Mouse (Mus musculus): Measurements from ENCODE around the gene Nos1. TPM values are rescaled to one million over a fixed set of nuclear protein-coding genes. Genes with fewer than 3 reads are reported as not detected.

The Nos1 gene
- polyA plus RNA-seq, 1 experiment from 2014 or later = 2.5 TPM

DNA sequence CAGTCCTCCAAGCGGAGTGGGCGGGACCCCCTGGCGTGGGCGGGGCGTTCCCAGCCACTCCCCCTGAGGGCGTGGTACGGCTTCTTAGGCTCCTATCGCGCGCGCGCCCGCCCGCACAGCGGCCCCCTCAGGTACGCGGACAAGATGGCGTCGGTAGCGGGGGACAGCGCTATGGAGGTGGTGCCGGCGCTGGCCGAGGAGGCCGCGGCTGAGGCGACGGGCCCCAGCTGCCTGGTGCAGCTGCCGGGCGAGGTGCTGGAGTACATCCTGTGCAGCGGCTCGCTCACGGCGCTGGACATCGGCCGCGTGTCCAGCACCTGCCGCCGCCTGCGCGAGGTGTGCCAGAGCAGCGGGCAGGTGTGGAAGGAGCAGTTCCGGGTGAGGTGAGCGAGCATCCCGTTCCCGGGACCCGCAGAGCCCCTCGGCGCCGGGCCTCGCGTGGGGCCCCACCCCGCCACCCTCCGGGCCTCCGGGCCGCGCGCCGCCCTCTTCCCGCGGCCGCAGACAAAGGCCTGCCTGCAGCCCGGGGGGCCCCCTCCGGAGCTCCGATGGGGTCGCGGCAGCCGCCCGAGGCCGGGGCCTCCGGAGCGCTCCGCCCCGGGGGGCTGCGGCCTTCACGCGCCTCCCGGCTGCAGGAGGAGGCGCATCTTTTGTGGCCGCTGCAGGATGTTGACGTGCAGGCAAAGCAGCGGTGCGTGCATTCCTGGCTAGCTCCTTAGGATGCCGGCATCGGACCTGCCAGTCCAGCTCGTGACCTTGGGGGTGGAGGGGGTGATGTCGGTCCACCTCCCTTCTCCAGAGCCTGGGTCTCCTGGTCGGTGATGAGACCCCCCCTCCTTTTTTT is 196.0 kb downstream of the Nos1 start, which contains the start of gene Fbxo21:
Fbxo21 (plus strand) TSS at position 74 of the 844 bp plus-strand sequence.
- whole genome bisulfite sequencing = under 1% methylated on average over 77 of the region's 88 CpGs
- ATAC-seq (ENCODE audit: low read depth) = peak; percentile 89
- H3K9me3 ChIP-seq = no peaks in the 10 kb centered on the region

DNA sequence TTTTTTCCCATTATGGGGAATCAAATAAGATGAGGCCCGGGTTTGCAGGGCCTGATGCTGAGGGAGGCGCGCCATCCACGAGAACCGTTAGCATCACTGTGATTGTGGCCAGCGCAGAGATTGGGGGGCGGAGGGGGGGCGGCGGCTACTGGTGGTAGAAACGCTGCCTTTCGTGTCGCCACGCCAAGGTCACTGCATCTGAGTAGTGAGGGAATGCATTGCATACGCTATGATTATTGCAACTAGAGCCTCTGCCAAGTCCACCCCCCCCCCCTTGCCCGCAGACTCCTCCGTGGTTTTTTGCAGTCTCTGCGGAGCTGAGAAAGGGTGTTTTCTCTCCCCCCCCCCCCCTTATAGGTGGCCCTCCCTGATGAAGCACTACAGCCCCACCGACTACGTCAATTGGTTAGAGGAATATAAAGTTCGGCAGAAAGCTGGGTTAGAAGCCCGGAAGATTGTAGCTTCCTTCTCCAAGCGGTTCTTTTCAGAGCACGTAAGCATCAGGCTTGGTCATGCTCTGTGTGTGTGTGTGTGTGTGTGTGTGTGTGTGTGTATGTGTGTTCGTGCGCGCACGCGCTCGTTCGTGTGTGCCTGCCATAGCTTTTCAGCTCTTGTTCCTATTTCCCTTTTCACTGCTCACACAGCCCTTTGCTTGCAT is 196.8 kb downstream of the Nos1 start:
- Histone ChIP-seq H3K4me3 (peak overlapping the region; percentile 96), H3K9me3 (no peaks in the 10 kb centered on the region), H3K4me2 (peak overlapping the region; percentile 75), H3K9ac (peak overlapping the region; percentile 98), H3K36me3 (peaks cover 33% of the 10 kb centered on the region), H3K27ac (replicated peaks) (peak overlapping the region; percentile 91), H3K4me1 (replicated peaks) (peaks cover 36% of the 10 kb centered on the region), H3K27me3 (no peaks in the 10 kb centered on the region)
- 4% methylated on average over 29 of the region's 30 CpGs for WGBS
- ATAC-seq (ENCODE audit: low read depth) = 0 out of 2 replicates have a peak, but pooled peaks have one; percentile 19

More for the DNA sequence above, 196.0 kb downstream of the Nos1 start, which contains the start of gene Fbxo21:
- Histone ChIP-seq H3K4me2 (peak within 1 kb of the TSS; percentile 75), H3K4me1 (replicated peaks) (peaks cover 32% of the 10 kb centered on the region), H3K27me3 (no peaks in the 10 kb centered on the region), H3K36me3 (peaks cover 26% of the 10 kb centered on the region), H3K27ac (replicated peaks) (peak within 1 kb of the TSS; percentile 91), H3K9ac (peak within 1 kb of the TSS; percentile 98), H3K4me3 (peak within 1 kb of the TSS; percentile 96)

DNA sequence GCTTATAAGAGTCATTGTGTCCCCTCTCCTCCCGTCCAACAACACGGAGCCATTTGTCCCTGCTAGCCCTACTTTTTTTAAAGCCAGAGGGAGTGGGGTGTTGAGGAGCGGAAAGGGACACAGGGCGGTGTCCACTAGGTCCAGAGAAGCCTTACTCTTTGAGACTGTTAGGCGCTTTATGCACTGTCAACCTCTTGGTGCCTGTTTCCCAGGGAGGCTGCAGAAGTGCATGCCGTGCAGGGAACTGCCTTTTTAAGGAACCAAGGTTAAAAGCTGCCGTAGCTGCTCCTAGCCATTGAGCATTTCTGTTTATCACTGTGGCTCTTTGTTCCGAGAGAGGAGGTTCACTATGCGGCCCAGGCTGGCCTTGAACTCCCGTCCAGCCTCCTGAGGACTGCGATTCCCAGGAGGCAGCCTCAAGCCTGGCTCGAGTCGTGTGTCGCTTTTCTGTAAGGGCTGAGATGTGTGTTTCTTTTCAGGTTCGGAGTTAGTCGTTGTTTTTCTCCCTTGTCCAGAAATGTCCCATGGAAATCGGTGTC is 197.4 kb downstream of the Nos1 start:
- 39% methylated on average over 17 of the region's 17 CpGs for WGBS
- Histone ChIP-seq H3K4me3 (peak overlapping the region; percentile 96), H3K4me1 (replicated peaks) (peaks cover 36% of the 10 kb centered on the region), H3K27ac (replicated peaks) (peak overlapping the region; percentile 91), H3K27me3 (no peaks in the 10 kb centered on the region), H3K9ac (peak overlapping the region; percentile 98), H3K9me3 (no peaks in the 10 kb centered on the region), H3K4me2 (peak overlapping the region; percentile 75), H3K36me3 (peaks cover 39% of the 10 kb centered on the region)
- no peak for ATAC-seq (ENCODE audit: low read depth)

DNA sequence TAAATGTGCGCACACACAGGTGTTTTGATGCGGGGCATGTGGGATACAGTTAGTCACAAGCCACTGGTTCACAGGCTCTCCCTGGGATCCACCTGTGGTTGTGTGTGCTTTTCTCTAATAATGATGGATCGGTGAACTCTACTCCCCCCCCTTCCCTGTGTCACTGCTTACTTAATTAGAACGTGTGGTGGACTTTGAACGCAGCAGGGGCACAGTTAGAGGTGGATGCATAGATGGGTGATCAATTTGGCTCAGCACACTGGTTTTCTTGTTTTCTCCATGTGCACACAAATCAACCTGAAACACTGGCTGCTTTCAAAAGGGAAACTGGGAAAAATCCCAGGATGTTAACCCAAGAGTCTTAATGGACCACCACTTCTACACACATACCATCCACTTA is 198.2 kb downstream of the Nos1 start:
- H3K4me2 ChIP-seq = peak overlapping the region; percentile 75
- H3K4me1 ChIP-seq (replicated peaks) = peaks cover 44% of the 10 kb centered on the region
- ATAC-seq (ENCODE audit: low read depth) = no peak
- WGBS = 55% methylated on average over 5 of the region's 5 CpGs
- H3K27me3 ChIP-seq = no peaks in the 10 kb centered on the region
- H3K4me3 ChIP-seq = peak overlapping the region; percentile 96
- H3K27ac ChIP-seq (replicated peaks) = 0 out of 2 replicates have a peak overlapping the region, but pooled peaks have one; percentile 9
- peak overlapping the region; percentile 98; the same call in 1 of the 2 replicates for H3K9ac ChIP-seq
- peaks cover 48% of the 10 kb centered on the region for H3K36me3 ChIP-seq
- H3K9me3 ChIP-seq = no peaks in the 10 kb centered on the region

DNA sequence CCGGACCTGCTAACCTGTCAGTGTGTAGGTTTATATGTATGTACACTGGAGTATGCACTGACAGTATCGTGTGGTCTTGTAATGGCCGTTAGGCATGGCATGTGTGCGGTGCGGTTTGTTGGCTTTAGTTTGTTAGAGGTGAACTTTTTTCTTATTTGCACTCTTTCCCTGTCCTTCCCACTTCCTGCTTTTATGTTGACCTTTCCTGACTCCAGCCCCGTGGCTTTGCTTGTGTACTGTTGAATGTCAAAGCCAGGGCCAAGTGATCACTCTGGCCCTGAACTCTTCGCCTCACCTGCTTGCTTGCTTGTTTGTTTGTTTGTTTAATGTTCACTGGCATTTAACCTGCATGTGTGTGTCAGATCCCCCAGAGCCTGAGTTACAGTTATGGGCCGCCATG is 200.1 kb downstream of the Nos1 start:
- Histone ChIP-seq H3K36me3 (peaks cover 63% of the 10 kb centered on the region), H3K4me3 (no peak overlapping the region), H3K9ac (no peak overlapping the region), H3K4me2 (no peak overlapping the region), H3K27ac (replicated peaks) (no peak overlapping the region), H3K9me3 (no peaks in the 10 kb centered on the region), H3K4me1 (replicated peaks) (peaks cover 47% of the 10 kb centered on the region), H3K27me3 (no peaks in the 10 kb centered on the region)
- WGBS = 93% methylated on average over 8 of the region's 8 CpGs
- ATAC-seq (ENCODE audit: low read depth) = no peak

DNA sequence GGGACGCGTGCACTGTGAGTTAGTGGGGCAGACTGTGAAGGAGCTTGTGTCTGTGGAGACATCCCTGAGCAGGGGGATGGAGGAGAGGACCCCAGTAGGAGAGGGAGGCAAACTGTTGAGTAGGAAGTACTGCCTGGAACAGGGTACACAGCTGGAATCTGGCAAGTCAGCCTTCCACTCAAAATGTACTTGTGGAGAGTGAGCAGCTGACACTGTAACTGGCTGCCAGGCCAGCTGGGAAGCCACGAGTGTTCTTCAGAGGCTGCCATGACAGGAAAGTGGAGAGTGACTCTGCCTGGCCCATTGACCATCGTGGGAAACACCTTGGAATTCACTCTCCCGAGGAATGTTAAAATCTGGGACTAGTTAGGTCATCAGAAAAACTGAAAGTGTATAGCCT is 201.1 kb downstream of the Nos1 start:
- no peak overlapping the region for H3K9ac ChIP-seq
- no peaks in the 10 kb centered on the region for H3K27me3 ChIP-seq
- no peak overlapping the region for H3K27ac ChIP-seq (replicated peaks)
- no peaks in the 10 kb centered on the region for H3K9me3 ChIP-seq
- no peak overlapping the region for H3K4me2 ChIP-seq
- peaks cover 47% of the 10 kb centered on the region for H3K4me1 ChIP-seq (replicated peaks)
- no peak overlapping the region for H3K4me3 ChIP-seq
- ATAC-seq (ENCODE audit: low read depth) = no peak
- peaks cover 73% of the 10 kb centered on the region for H3K36me3 ChIP-seq
- 93% methylated on average over 5 of the region's 5 CpGs for WGBS

DNA sequence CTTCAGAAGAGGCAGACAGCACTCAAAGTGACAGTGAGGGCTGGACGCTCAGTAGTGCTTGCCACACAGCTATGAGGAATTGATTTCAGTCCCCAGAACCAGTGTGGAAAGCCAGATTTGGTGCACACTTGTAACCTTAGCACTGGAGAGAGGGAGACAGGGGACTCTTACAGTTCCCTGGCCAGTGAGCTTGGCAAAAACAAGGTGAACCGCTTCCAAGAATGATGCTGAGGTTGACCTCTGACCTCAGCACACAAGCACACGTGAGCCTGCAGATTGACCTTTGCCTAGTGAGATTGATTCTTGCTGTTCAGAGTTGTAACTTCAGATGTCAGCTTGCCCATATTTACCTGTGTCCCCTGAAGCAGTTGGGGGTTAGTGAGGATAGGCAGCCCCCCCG is 205.5 kb downstream of the Nos1 start:
- no peak overlapping the region for H3K9ac ChIP-seq
- no peak for ATAC-seq (ENCODE audit: low read depth)
- 72% methylated on average over 4 of the region's 4 CpGs for WGBS
- peaks cover 15% of the 10 kb centered on the region; the same call in 1 of the 2 replicates for H3K4me1 ChIP-seq (replicated peaks)
- H3K27ac ChIP-seq (replicated peaks) = no peak overlapping the region
- H3K9me3 ChIP-seq = no peaks in the 10 kb centered on the region
- no peaks in the 10 kb centered on the region for H3K27me3 ChIP-seq
- H3K4me3 ChIP-seq = no peak overlapping the region
- peaks cover 95% of the 10 kb centered on the region for H3K36me3 ChIP-seq
- no peak overlapping the region for H3K4me2 ChIP-seq

DNA sequence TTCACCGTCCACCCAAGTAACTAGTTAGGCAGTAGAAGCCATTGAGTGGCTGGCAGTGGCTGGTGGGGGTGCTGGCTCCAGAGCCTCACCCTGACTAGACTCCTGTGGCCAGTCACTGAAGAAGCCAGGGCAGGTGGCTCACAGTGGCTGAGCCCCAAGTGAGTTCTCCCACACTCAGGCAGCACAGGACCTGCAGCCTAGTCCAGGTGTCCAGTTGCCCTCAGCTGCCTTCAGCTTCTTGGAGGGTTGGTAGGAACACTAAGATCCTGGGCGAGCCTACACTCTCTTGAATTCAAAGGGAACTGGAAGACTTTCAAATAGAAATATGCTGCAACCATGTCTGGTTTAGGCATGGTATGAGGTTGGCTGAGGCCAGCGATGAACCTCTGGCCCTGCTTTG is 207.1 kb downstream of the Nos1 start:
- H3K4me3 ChIP-seq = no peak overlapping the region

DNA sequence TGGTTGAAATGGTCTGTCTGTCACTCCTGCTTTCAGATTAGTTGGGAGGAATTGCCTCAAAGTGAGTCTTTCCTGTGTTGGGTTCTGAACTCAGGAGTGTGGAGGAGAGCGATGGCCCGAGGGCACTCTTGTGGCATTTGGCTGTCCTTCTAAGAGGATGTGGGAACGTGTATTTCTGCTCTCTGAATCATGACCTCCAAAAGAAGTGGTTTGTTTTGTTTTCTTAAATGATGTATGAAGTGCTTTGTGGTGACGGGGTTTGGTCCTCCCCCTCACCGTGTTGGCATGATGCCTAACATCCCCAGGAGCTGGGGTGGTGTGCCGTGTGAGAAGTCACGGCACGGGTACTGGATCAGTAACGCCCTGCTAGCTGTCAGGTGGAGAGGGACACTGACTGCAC is 207.5 kb downstream of the Nos1 start:
- Histone ChIP-seq H3K36me3 (peaks cover 97% of the 10 kb centered on the region), H3K9ac (no peak overlapping the region), H3K4me2 (no peak overlapping the region), H3K9me3 (no peaks in the 10 kb centered on the region), H3K27ac (replicated peaks) (no peak overlapping the region), H3K4me1 (replicated peaks) (peaks cover 10% of the 10 kb centered on the region; the same call in 1 of the 2 replicates), H3K4me3 (no peak overlapping the region), H3K27me3 (no peaks in the 10 kb centered on the region)
- 78% methylated on average over 9 of the region's 9 CpGs for WGBS
- no peak for ATAC-seq (ENCODE audit: low read depth)

More for the DNA sequence above, 207.1 kb downstream of the Nos1 start:
- H3K4me2 ChIP-seq = no peak overlapping the region
- no peak overlapping the region for H3K9ac ChIP-seq
- peaks cover 97% of the 10 kb centered on the region for H3K36me3 ChIP-seq
- no peaks in the 10 kb centered on the region for H3K9me3 ChIP-seq
- no peak for ATAC-seq (ENCODE audit: low read depth)
- H3K27me3 ChIP-seq = no peaks in the 10 kb centered on the region
- no peak overlapping the region for H3K27ac ChIP-seq (replicated peaks)
- WGBS = 94% methylated on average over 3 of the region's 3 CpGs
- H3K4me1 ChIP-seq (replicated peaks) = peaks cover 11% of the 10 kb centered on the region; the same call in 1 of the 2 replicates

DNA sequence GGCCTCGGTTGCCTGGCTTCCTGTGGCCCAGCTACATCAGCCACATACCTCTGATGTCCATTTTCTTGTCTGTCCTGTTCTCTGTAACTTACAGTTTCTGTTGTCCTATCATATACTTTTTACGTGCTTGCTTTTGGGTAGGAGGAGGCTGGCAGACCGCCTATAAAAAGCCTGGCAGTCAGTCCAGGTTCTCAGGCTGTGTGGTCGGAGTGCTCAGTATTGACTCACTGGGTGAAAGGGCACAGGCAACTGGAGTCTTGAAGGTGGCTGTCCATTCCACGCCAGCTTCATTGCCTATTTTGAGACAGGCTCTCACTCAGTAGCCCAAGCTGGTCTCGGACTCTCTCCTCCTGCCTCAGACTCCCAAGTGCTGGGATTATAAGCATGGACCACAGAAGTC is 208.9 kb downstream of the Nos1 start:
- Histone ChIP-seq H3K4me2 (no peak overlapping the region), H3K4me1 (replicated peaks) (no peaks in the 10 kb centered on the region), H3K9me3 (no peaks in the 10 kb centered on the region), H3K4me3 (no peak overlapping the region), H3K9ac (no peak overlapping the region), H3K27ac (replicated peaks) (no peak overlapping the region), H3K27me3 (no peaks in the 10 kb centered on the region), H3K36me3 (peaks cover 100% of the 10 kb centered on the region)
- 92% methylated on average over 6 of the region's 6 CpGs for WGBS
- ATAC-seq (ENCODE audit: low read depth) = no peak

DNA sequence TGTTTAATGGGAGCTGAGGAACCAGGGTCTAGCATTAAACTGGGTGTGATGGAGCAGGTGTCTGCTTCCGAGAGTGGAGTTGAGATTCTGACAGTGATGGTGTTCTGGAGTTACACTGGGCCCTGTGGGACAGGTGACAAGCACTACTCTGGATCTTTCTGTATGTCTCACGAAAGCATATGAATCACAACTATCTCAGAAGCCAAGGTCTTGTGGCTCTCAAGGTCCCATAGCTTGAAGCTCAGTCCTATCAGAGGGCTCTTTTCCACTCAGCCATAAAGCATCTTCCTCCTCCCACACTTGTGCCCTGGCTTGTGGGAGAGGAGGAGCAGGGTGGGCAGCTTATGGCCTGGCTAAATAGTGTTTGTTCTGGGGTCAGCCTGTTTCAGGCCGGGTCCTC is 210.1 kb downstream of the Nos1 start:
- no peak overlapping the region for H3K4me2 ChIP-seq
- ATAC-seq (ENCODE audit: low read depth) = no peak
- WGBS = 89% methylated on average over 3 of the region's 3 CpGs

DNA sequence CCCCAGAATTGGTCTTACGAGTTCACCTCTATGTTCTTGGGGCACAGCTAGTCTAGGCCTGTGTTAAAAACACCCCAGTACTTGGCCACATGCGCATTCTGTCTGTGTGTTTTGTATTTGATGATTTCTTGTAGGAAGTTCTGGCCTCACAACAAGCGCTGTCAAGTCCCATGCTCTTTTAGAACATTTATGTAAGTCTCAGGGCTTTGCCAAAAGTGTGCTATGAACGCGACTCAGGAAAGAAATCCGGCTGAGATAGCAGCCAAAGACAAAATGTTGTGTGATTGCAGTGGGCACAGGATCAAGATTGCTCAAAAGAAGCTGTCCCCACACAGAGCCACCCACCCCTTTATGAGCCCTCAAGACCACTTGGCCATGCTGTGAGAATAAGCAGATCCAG is 212.7 kb downstream of the Nos1 start:
- no peaks in the 10 kb centered on the region for H3K4me1 ChIP-seq (replicated peaks)
- H3K27me3 ChIP-seq = no peaks in the 10 kb centered on the region
- H3K27ac ChIP-seq (replicated peaks) = no peak overlapping the region
- H3K9ac ChIP-seq = no peak overlapping the region
- H3K9me3 ChIP-seq = no peaks in the 10 kb centered on the region
- H3K4me2 ChIP-seq = no peak overlapping the region
- peaks cover 98% of the 10 kb centered on the region for H3K36me3 ChIP-seq
- H3K4me3 ChIP-seq = no peak overlapping the region
- 96% methylated on average over 6 of the region's 6 CpGs for WGBS
- no peak for ATAC-seq (ENCODE audit: low read depth)

More for the DNA sequence above, 210.1 kb downstream of the Nos1 start:
- no peaks in the 10 kb centered on the region for H3K9me3 ChIP-seq
- H3K27ac ChIP-seq (replicated peaks) = no peak overlapping the region
- peaks cover 100% of the 10 kb centered on the region for H3K36me3 ChIP-seq
- no peak overlapping the region for H3K4me3 ChIP-seq
- no peaks in the 10 kb centered on the region for H3K27me3 ChIP-seq
- no peaks in the 10 kb centered on the region for H3K4me1 ChIP-seq (replicated peaks)
- no peak overlapping the region for H3K9ac ChIP-seq

All from neural tube, embryonic 13.5 days (tissue).